Mouse (Mus musculus) midbrain, postnatal 0 days (tissue): Measurements from ENCODE around the gene Gpr141. TPM values are rescaled to one million over a fixed set of nuclear protein-coding genes. Genes with fewer than 3 reads are reported as not detected.

Experiments used
- ATAC-seq: fragments of 200-750 bp; cut with Nextera tagmentation; 2 replicates; pipeline ENCODE4 v1.8.0; 2017; ENCODE audit warnings: moderate number of reproducible peaks, mild to moderate bottlenecking, moderate TSS enrichment, moderate library complexity; ENCODE audit not compliant: low FRiP score
- DNase-seq: peaks from one replicate; pipeline ENCODE4 v3.0.0-alpha.2; 2015; ENCODE audit warnings: low spot score
- H3K27ac ChIP-seq: fragments of 300-500 bp; sonication (generic); 2 replicates; pipeline ENCODE4 v1.5.1; 2014; ENCODE audit warnings: low read depth, mild to moderate bottlenecking, low read length, mixed read lengths
- H3K27me3 ChIP-seq: fragments of 300-500 bp; sonication (generic); 2 replicates; pipeline ENCODE4 v1.6.1; 2014; ENCODE audit warnings: low read length, control low read depth, mixed read lengths; ENCODE audit not compliant: insufficient read depth
- H3K36me3 ChIP-seq: fragments of 300-500 bp; sonication (generic); 2 replicates; pipeline ENCODE4 v1.6.1; 2014; ENCODE audit warnings: low read length, control low read depth, mixed read lengths; ENCODE audit not compliant: insufficient read depth
- H3K4me1 ChIP-seq: fragments of 300-500 bp; sonication (generic); 2 replicates; pipeline ENCODE4 v1.6.1; 2014; ENCODE audit warnings: mild to moderate bottlenecking, control low read depth, antibody characterized with exemption, low read length, mixed read lengths; ENCODE audit not compliant: insufficient read depth
- H3K4me2 ChIP-seq: fragments of 300-500 bp; sonication (generic); 2 replicates; pipeline ENCODE4 v1.6.1; 2014; ENCODE audit warnings: low read depth, mild to moderate bottlenecking, low read length, mixed read lengths; ENCODE audit not compliant: poor library complexity, severe bottlenecking
- H3K4me3 ChIP-seq: fragments of 300-500 bp; sonication (generic); 2 replicates; pipeline ENCODE4 v1.5.1; 2014; ENCODE audit warnings: low read depth, mild to moderate bottlenecking, low read length, moderate library complexity
- H3K9ac ChIP-seq: fragments of 300-500 bp; sonication (generic); replicated peaks from 2 replicates; pipeline ENCODE4 v1.6.1; 2014; ENCODE audit warnings: mild to moderate bottlenecking, low read length, moderate library complexity, mixed read lengths; ENCODE audit not compliant: poor library complexity, severe bottlenecking
- H3K9me3 ChIP-seq: fragments of 300-500 bp; sonication (generic); 2 replicates; pipeline ENCODE4 v1.6.1; 2016; ENCODE audit warnings: low read length, control low read depth
- CTCF ChIP-seq: IDR thresholded peaks from 2 replicates; pipeline ENCODE4 v1.5.1; 2016; ENCODE audit warnings: antibody characterized with exemption, mild to moderate bottlenecking
- WGBS: fragments of 180-500 bp; shearing (Covaris S2); extraction: QIAGEN DNeasy Blood & Tissue Kit; methylation state at CpG from one replicate; pipeline ENCODE4 v1.1.7; 2014; 5-methylcytosine and 5-hydroxymethylcytosine counted together
- polyA plus RNA-seq: library from polyadenylated mRNA; unstranded; fragments of >200 nt; fragmentation: Nextera tagmentation; extraction: Ambion mirVana; gene quantifications from 2 replicates; pipeline ENCODE4 v1.2.1, GENCODE M21; 2015
- total RNA-seq: library from RNA; depleted of rRNA; stranded (reverse); fragments of >200 nt; gene quantifications from 2 replicates; pipeline ENCODE4 v1.2.3, GENCODE M21; 2014; rRNA removed

The Gpr141 gene
- 0.99 and 5.3 TPM in 2 replicates for total RNA-seq
- polyA plus RNA-seq = 0.09 and 0.10 TPM in 2 replicates

DNA sequence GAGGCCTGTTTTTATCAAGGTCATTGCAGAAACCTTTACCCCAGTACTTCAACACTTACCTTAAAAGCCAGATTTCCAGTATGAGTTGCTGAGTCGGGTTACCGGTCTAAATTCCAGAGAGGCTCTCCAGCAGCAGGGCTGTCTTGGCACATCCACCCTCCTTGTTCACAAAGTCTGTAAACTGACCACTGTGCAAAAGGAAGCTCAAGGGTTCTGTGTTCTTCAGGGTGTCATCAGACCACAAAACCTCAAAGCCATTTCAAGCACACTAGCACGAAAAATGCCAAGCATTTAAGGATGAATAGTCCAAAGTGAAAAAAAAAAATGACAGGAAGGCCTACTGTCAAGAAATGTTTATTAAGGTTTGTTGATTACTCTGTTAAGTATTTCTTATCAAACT lies at the start of gene Gpr141:
Gpr141 (minus strand) TSS at position 187 of the 400 bp plus-strand sequence.
- H3K27me3 ChIP-seq = no peaks in the 10 kb centered on the region
- no peak for TF ChIP-seq CTCF
- no peaks in the 10 kb centered on the region for H3K4me1 ChIP-seq
- ATAC-seq (no peak), DNase-seq (no peak)
- WGBS = 63% methylated on average over 3 of the region's 3 CpGs
- no peak within 1 kb of the TSS for H3K9ac ChIP-seq
- no peak within 1 kb of the TSS for H3K27ac ChIP-seq
- H3K4me3 ChIP-seq = no peak within 1 kb of the TSS
- H3K4me2 ChIP-seq = no peak within 1 kb of the TSS
- H3K36me3 ChIP-seq = no peaks in the 10 kb centered on the region
- no peaks in the 10 kb centered on the region for H3K9me3 ChIP-seq

DNA sequence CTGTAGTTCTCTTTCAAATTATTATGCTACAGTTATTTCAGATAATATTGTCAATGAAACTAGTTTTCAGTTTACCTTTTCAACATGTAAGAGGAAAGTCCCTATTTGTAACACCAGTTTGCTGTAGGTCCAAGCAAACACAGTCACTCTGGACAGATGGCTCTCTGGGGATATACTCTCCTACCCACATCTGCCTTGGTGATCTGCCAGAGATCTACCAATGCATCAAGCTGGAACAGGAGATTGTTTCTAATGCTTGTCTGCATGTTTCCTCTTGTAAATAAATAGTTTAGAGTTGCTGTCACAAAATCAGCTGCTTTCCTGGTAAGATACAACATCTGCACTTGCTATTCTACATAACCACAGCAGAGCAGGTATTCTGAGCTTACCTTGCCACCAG lies 40.2 kb upstream of the Gpr141 start:
- H3K27me3 ChIP-seq = peaks cover 6% of the 10 kb centered on the region; the same call in 1 of the 2 replicates
- no peak for ATAC-seq
- no peak for TF ChIP-seq CTCF
- no peak overlapping the region for H3K4me2 ChIP-seq
- H3K9me3 ChIP-seq = no peaks in the 10 kb centered on the region
- no peak overlapping the region for H3K9ac ChIP-seq
- DNase-seq = no peak
- H3K36me3 ChIP-seq = no peaks in the 10 kb centered on the region
- no peak overlapping the region for H3K4me3 ChIP-seq
- no peaks in the 10 kb centered on the region for H3K4me1 ChIP-seq
- no peak overlapping the region for H3K27ac ChIP-seq

DNA sequence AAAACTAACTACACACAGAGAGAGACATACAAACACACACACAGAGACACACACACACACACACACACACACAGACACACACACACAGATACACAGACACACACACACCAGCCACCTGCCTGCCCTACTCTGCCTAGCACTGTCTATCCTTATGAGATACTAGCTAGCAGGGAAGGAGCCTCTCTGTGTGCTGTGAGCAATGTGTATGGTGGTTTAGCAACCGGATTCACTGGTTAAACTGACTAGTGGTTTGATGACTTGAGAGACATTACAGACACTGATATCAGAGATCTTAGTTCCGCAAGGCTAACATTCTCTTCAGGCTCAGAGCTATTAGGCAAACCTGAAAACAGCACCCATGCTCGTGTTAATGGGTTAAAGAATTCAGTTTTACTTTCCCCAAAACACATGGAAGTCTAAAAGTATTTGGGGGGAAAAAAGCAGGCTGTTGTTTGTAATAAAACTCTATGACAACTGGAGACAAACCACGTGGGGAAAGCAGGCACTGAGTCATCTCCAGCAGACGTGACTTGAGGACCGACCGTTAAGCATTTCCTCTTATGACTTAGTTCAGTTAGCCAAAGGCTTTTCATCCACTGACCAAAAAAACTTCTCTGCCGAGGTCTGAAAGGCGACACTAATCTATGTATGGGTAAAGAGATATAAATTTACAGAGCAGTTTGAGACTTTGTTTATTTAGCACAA lies 30.7 kb upstream of the Gpr141 start:
- no peak overlapping the region for H3K4me2 ChIP-seq
- H3K27ac ChIP-seq = no peak overlapping the region
- 83% methylated on average over 9 of the region's 9 CpGs for WGBS
- H3K36me3 ChIP-seq = no peaks in the 10 kb centered on the region
- H3K9me3 ChIP-seq = no peaks in the 10 kb centered on the region
- H3K27me3 ChIP-seq = 0 out of 2 replicates have a peak, but pooled peaks cover 4% of the 10 kb centered on the region
- H3K4me1 ChIP-seq = no peaks in the 10 kb centered on the region
- DNase-seq = no peak
- H3K4me3 ChIP-seq = no peak overlapping the region
- H3K9ac ChIP-seq = no peak overlapping the region
- no peak for ATAC-seq
- TF ChIP-seq CTCF = no peak

DNA sequence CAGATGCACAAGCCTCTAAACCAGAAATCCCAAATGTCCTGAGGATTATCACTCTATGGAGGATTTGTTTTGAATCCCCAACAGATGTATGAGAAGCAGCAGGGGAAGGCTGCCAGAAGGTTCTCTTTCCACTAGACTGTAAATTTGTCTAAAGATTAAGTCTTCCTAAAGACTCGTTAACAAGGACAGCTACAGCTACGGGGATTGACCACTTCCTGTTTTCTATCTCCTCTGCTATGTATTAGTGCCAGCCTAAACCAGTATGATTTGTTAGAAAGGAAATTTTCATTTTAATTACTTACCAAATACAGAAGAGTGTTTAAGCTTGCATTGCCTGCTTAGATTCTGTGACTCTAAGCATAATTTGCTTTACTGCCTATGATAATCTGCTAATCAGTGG lies 30.0 kb upstream of the Gpr141 start:
- peak; percentile 4 for DNase-seq
- Histone ChIP-seq H3K4me1 (no peaks in the 10 kb centered on the region), H3K36me3 (no peaks in the 10 kb centered on the region), H3K9ac (no peak overlapping the region), H3K4me2 (no peak overlapping the region), H3K4me3 (no peak overlapping the region), H3K27ac (no peak overlapping the region), H3K9me3 (no peaks in the 10 kb centered on the region), H3K27me3 (0 out of 2 replicates have a peak, but pooled peaks cover 4% of the 10 kb centered on the region)
- ATAC-seq = no peak
- 52% methylated on average over 2 of the region's 2 CpGs for WGBS
- no peak for TF ChIP-seq CTCF

DNA sequence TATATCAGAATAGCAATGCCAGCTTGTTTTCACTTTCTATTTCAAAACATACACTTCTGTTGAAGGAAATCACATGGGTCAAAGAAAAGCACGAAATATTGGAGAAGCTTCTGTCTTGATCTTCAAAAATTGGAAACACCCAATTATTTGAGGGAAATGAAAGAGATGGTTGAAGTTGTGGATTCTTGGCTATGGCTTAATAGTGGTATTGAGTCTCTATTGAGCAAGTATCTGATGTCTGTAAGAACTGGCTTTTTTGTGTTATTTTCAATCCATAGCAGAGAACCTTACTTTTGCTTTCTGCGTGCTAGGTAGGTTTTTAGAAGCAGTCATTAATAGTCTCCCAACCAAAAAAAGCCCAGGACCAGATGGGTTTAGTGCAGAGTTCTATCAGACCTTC lies 19.4 kb upstream of the Gpr141 start:
- H3K27ac ChIP-seq = no peak overlapping the region
- H3K4me2 ChIP-seq = no peak overlapping the region
- no peak for ATAC-seq
- H3K36me3 ChIP-seq = no peaks in the 10 kb centered on the region
- H3K9me3 ChIP-seq = no peaks in the 10 kb centered on the region
- DNase-seq = no peak
- TF ChIP-seq CTCF = no peak
- H3K9ac ChIP-seq = no peak overlapping the region
- H3K4me3 ChIP-seq = no peak overlapping the region
- no peaks in the 10 kb centered on the region for H3K27me3 ChIP-seq
- no peaks in the 10 kb centered on the region for H3K4me1 ChIP-seq
- 92% methylated on average over 2 of the region's 2 CpGs for WGBS

DNA sequence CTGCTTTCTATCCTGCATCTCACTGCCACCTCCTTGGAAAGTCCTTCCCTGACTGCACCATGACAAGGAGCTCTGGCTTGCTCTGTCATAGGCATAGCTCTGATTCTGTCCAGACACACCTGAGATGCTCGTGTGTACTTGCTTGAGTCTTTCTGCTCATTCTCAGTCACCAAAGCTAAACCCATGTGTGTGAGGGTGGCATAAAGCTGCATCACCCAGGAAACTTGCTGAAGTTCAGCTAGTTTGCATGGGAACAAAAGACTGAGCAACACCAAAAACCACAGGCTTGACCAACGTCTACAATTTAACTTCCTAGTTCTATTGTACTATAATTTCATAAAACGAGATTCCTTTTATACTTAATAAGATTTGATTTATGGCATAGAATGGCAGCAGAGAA lies 18.6 kb upstream of the Gpr141 start:
- ATAC-seq (no peak), DNase-seq (no peak)
- Histone ChIP-seq H3K36me3 (no peaks in the 10 kb centered on the region), H3K4me2 (no peak overlapping the region), H3K9me3 (no peaks in the 10 kb centered on the region), H3K27me3 (no peaks in the 10 kb centered on the region), H3K9ac (no peak overlapping the region), H3K27ac (no peak overlapping the region), H3K4me1 (no peaks in the 10 kb centered on the region), H3K4me3 (no peak overlapping the region)
- no peak for TF ChIP-seq CTCF
- whole genome bisulfite sequencing = 83% methylated on average over 3 of the region's 3 CpGs
